Mouse (Mus musculus) neural tube, embryonic 14.5 days (tissue): ENCODE data around the gene Ppp1r9a. TPM values are rescaled to one million over a fixed set of nuclear protein-coding genes. Genes with fewer than 3 reads are reported as not detected.

Experiments
- ATAC-seq: fragments of 200-750 bp; cut with Nextera tagmentation; 2 replicates; pipeline ENCODE4 v1.8.0; 2017; ENCODE audit warnings: low read depth, mild to moderate bottlenecking, moderate TSS enrichment, moderate library complexity
- H3K27ac ChIP-seq: fragments of 300-500 bp; sonication (generic); 2 replicates; pipeline ENCODE4 v1.5.1; 2014; ENCODE audit warnings: low read depth, mild to moderate bottlenecking, control low read depth, low read length, moderate library complexity, mixed read lengths
- H3K27me3 ChIP-seq: fragments of 300-500 bp; sonication (generic); 2 replicates; pipeline ENCODE4 v1.6.1; 2014; ENCODE audit warnings: low read length; ENCODE audit not compliant: control insufficient read depth, insufficient read depth
- H3K36me3 ChIP-seq: fragments of 300-500 bp; sonication (generic); 2 replicates; pipeline ENCODE4 v1.6.1; 2014; ENCODE audit warnings: low read length, mixed read lengths; ENCODE audit not compliant: control insufficient read depth, insufficient read depth
- H3K4me1 ChIP-seq: fragments of 300-500 bp; sonication (generic); 2 replicates; pipeline ENCODE4 v1.6.1; 2014; ENCODE audit warnings: low read length; ENCODE audit not compliant: control insufficient read depth, insufficient read depth
- H3K4me2 ChIP-seq: fragments of 300-500 bp; sonication (generic); 2 replicates; pipeline ENCODE4 v1.6.1; 2014; ENCODE audit warnings: mild to moderate bottlenecking, low read depth, low read length, control low read depth
- H3K4me3 ChIP-seq: fragments of 300-500 bp; sonication (generic); 2 replicates; pipeline ENCODE4 v1.5.1; 2014; ENCODE audit warnings: low read depth, low read length, control low read depth, mixed read lengths
- H3K9ac ChIP-seq: fragments of 300-500 bp; sonication (generic); replicated peaks from 2 replicates; pipeline ENCODE4 v1.6.1; 2014; ENCODE audit warnings: low read depth, mild to moderate bottlenecking, control low read depth, low read length, mixed read lengths
- H3K9me3 ChIP-seq: fragments of 300-500 bp; sonication (generic); 2 replicates; pipeline ENCODE4 v1.6.1; 2016; ENCODE audit warnings: low read length; ENCODE audit not compliant: control insufficient read depth
- WGBS: fragments of 180-500 bp; shearing (Covaris S2); extraction: QIAGEN DNeasy Blood & Tissue Kit; methylation state at CpG from one replicate; pipeline ENCODE4 v1.1.7; 2014; 5-methylcytosine and 5-hydroxymethylcytosine counted together
- polyA plus RNA-seq: library from polyadenylated mRNA; unstranded; fragments of >200 nt; fragmentation: Nextera tagmentation; extraction: Ambion mirVana; gene quantifications from 2 replicates; pipeline ENCODE4 v1.2.1, GENCODE M21; 2014

The Ppp1r9a gene
- polyA plus RNA-seq, 1 experiment from 2014 or later: 63.6 TPM

GRCm38 (mm10) chr6:5078009-5078408 is 175.3 kb downstream of the Ppp1r9a start:
- Histone ChIP-seq H3K4me3 (no peak overlapping the region), H3K4me2 (no peak overlapping the region), H3K4me1 (no peaks in the 10 kb centered on the region), H3K27me3 (no peaks in the 10 kb centered on the region), H3K9me3 (no peaks in the 10 kb centered on the region), H3K27ac (no peak overlapping the region), H3K36me3 (no peaks in the 10 kb centered on the region), H3K9ac (no peak overlapping the region)
- no peak for ATAC-seq
- 82% methylated on average over 2 of the region's 2 CpGs for WGBS

GRCm38 (mm10) chr6:5079108-5079507 is 176.4 kb downstream of the Ppp1r9a start:
- ATAC-seq: no peak
- H3K36me3 ChIP-seq: no peaks in the 10 kb centered on the region
- H3K9ac ChIP-seq: no peak overlapping the region
- no peaks in the 10 kb centered on the region for H3K4me1 ChIP-seq
- no peaks in the 10 kb centered on the region for H3K27me3 ChIP-seq
- no peak overlapping the region for H3K4me2 ChIP-seq
- 100% methylated on average over 1 of the region's 1 CpGs for WGBS
- H3K27ac ChIP-seq: no peak overlapping the region
- H3K4me3 ChIP-seq: no peak overlapping the region
- no peaks in the 10 kb centered on the region for H3K9me3 ChIP-seq

DNA sequence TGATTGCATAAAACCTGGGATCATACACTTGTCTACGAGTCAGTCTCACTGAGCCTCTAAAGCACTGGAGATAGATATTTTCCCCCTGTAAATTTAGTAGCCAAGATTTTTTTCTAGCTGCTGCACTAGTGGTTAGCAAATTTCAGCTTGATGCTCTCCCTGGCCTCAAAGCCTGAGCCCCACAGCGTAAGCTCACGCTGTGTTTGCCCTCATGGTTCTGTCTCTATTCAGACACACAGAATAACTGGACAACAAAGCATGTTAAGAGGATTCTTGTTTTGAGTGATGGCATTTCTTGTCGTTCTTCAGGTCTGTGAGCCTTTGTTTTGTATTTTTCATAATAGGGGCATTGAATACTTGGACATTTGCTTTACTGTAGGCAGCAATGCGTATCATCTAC is 177.4 kb downstream of the Ppp1r9a start:
- H3K9ac ChIP-seq: no peak overlapping the region
- H3K27ac ChIP-seq: no peak overlapping the region
- H3K27me3 ChIP-seq: no peaks in the 10 kb centered on the region
- H3K4me3 ChIP-seq: no peak overlapping the region
- H3K36me3 ChIP-seq: no peaks in the 10 kb centered on the region
- WGBS: 52% methylated on average over 5 of the region's 5 CpGs
- ATAC-seq: no peak
- H3K4me2 ChIP-seq: no peak overlapping the region
- no peaks in the 10 kb centered on the region for H3K9me3 ChIP-seq
- H3K4me1 ChIP-seq: no peaks in the 10 kb centered on the region

- no peaks in the 10 kb centered on the region for H3K36me3 ChIP-seq
- H3K4me3 ChIP-seq: no peak overlapping the region
- H3K9ac ChIP-seq: no peak overlapping the region
- no peaks in the 10 kb centered on the region for H3K27me3 ChIP-seq
- H3K27ac ChIP-seq: no peak overlapping the region
- H3K4me1 ChIP-seq: no peaks in the 10 kb centered on the region
- 49% methylated on average over 5 of the region's 5 CpGs for WGBS
- no peaks in the 10 kb centered on the region for H3K9me3 ChIP-seq
- no peak overlapping the region for H3K4me2 ChIP-seq
- ATAC-seq: no peak
Observed at GRCm38 (mm10) chr6:5080496-5080895, 177.8 kb downstream of the Ppp1r9a start.

DNA sequence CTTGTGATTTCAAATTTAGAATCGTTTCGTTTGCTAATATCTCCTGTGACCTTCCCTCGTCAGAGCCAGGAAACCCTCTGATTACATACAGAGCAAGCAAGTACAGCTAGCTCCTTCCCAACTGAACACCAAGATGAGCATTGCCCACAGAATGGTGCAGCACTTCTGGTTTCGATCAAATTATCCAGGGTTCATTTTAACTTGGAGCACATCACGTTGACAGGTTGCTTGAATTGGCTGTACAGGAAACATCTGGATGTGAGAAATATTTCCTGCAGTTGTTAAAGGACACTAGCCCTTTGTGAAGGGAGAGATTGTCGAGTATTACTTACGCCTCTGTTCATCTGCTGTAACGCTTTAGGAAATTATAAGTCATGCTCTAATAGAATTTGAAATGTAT is 178.4 kb downstream of the Ppp1r9a start:
- H3K4me2 ChIP-seq: no peak overlapping the region
- no peaks in the 10 kb centered on the region for H3K27me3 ChIP-seq
- no peak for ATAC-seq
- no peaks in the 10 kb centered on the region for H3K4me1 ChIP-seq
- no peaks in the 10 kb centered on the region for H3K36me3 ChIP-seq
- H3K9me3 ChIP-seq: no peaks in the 10 kb centered on the region
- 67% methylated on average over 8 of the region's 8 CpGs for WGBS
- no peak overlapping the region for H3K27ac ChIP-seq
- no peak overlapping the region for H3K9ac ChIP-seq
- H3K4me3 ChIP-seq: no peak overlapping the region

DNA sequence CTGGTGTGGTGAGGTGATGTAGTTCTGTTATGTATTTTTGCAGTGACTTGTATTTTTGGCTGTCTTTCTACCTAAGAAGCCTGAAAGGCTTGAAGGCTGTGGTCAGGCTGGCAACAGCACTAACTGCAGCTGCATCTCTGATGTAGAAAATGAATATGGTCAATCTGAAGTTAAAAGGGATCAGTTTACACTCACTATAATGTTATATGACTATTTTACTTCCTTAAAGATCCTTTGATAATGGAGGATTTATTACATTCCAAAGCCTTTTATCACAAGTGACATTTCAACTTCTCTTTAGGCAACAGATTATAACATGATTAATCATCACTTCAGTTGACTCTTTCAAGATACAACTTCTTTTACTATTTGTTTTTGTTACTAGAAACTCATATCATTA is 179.4 kb downstream of the Ppp1r9a start:
- Histone ChIP-seq H3K9me3 (no peaks in the 10 kb centered on the region), H3K4me2 (no peak overlapping the region), H3K4me1 (no peaks in the 10 kb centered on the region), H3K36me3 (no peaks in the 10 kb centered on the region), H3K27me3 (no peaks in the 10 kb centered on the region), H3K9ac (no peak overlapping the region), H3K4me3 (no peak overlapping the region), H3K27ac (no peak overlapping the region)
- no peak for ATAC-seq

DNA sequence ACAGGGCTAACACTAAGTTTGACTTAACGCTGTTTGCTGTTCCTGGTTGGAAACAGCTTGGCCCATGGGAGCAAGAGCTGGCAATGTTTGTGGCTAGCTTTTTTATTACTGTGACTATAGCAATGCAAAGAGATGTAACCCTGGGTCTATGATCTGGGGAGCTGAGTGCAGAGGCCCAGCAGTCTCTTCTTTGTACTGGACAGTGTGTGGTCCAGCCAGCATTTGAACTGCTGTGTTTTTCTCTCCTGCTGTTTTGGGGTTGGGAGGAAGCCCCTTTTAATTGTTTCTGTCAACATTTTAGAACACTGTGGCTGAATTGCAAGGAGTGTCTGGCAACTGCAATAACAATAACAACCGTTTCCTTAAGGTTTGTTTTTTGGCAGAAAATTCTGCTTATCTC is 180.0 kb downstream of the Ppp1r9a start:
- Histone ChIP-seq H3K4me3 (no peak overlapping the region), H3K27me3 (no peaks in the 10 kb centered on the region), H3K9ac (no peak overlapping the region), H3K4me2 (no peak overlapping the region), H3K36me3 (no peaks in the 10 kb centered on the region), H3K9me3 (no peaks in the 10 kb centered on the region), H3K4me1 (no peaks in the 10 kb centered on the region), H3K27ac (no peak overlapping the region)
- no peak for ATAC-seq
- 15% methylated on average over 2 of the region's 2 CpGs for WGBS

- Histone ChIP-seq H3K9ac (no peak overlapping the region), H3K4me3 (no peak overlapping the region), H3K27ac (no peak overlapping the region), H3K4me1 (no peaks in the 10 kb centered on the region), H3K27me3 (no peaks in the 10 kb centered on the region), H3K4me2 (no peak overlapping the region), H3K9me3 (no peaks in the 10 kb centered on the region), H3K36me3 (no peaks in the 10 kb centered on the region)
- 6% methylated on average over 4 of the region's 4 CpGs for WGBS
- no peak for ATAC-seq
Observed at GRCm38 (mm10) chr6:5083957-5084356, 181.2 kb downstream of the Ppp1r9a start.

DNA sequence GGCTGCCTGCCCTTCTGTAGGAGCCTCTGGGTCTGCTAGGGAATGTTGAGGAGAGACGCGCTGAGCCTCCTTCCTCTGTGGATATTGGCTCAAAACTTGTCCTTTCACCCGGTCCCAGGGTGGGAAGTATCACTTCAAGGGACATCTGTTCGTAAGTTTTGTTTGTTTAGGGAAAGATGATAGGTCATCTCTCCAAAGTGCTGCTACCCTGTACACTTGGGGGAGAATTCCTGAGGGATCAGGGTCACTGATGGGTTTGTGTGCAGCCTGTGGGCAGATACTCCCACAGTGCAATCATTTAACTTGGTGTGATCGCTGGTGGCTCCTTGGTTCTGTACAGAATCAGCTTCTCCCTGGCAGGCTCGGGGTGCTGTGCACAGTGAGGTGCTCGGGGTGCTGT is 189.2 kb downstream of the Ppp1r9a start:
- WGBS: 80% methylated on average over 7 of the region's 7 CpGs

DNA sequence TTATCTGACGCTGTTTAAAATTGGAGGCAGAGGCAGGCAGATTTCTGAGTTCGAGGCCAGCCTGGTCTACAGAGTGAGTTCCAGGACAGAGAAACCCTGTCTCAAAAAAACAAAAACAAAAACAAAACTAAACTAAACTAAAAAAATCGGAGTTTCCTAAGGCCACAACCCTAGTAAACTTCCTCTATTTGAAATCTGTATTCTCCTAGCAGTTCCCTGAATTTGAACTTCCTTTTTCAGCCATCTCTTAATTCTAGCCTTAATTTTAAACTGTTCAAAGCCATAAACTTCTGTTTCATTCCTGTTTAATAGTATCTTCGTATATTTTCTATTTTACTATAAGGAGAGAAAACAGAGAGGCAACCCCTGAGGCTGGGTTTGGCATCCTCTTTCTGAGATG is 190.1 kb downstream of the Ppp1r9a start:
- WGBS: 90% methylated on average over 4 of the region's 4 CpGs
- Histone ChIP-seq H3K4me2 (no peak overlapping the region), H3K36me3 (no peaks in the 10 kb centered on the region), H3K27ac (no peak overlapping the region), H3K9me3 (no peaks in the 10 kb centered on the region), H3K4me1 (peaks cover 5% of the 10 kb centered on the region; the same call in 1 of the 2 replicates), H3K9ac (no peak overlapping the region), H3K27me3 (no peaks in the 10 kb centered on the region), H3K4me3 (no peak overlapping the region)
- ATAC-seq: no peak

More for the DNA sequence above, 189.2 kb downstream of the Ppp1r9a start:
- ATAC-seq: no peak
- peaks cover 5% of the 10 kb centered on the region; the same call in 1 of the 2 replicates for H3K4me1 ChIP-seq
- no peaks in the 10 kb centered on the region for H3K27me3 ChIP-seq
- no peak overlapping the region for H3K4me3 ChIP-seq
- H3K27ac ChIP-seq: no peak overlapping the region
- H3K9ac ChIP-seq: no peak overlapping the region
- H3K9me3 ChIP-seq: no peaks in the 10 kb centered on the region
- H3K4me2 ChIP-seq: no peak overlapping the region
- H3K36me3 ChIP-seq: no peaks in the 10 kb centered on the region
